Mouse (Mus musculus) embryo, embryonic 10.5 days (tissue): ENCODE measurements around the gene Vmn1r31.

Experiments
- DNase-seq: peaks from one replicate; pipeline ENCODE4 v3.0.0-alpha.2; 2015; ENCODE audit warnings: low spot score

The Vmn1r31 gene

GRCm38 (mm10) chr6:58475230-58475629, at the start of gene Vmn1r31:
Gene Vmn1r31 (minus strand): TSS chr6:58475330.
- no peak for DNase-seq

- DNase-seq, result no peak
Measured at GRCm38 (mm10) chr6:58443285-58443684, 31.8 kb downstream of the Vmn1r31 start, which contains the start of gene Vmn1r30. Gene Vmn1r30 (minus strand): TSS chr6:58443385.
